Mouse (Mus musculus) heart, embryonic 15.5 days (tissue): ENCODE data around the gene Abcg8. TPM values are rescaled to one million over a fixed set of nuclear protein-coding genes. Genes with fewer than 3 reads are reported as not detected.

Experiments
- ATAC-seq: fragments of 200-750 bp; cut with Nextera tagmentation; replicated peaks from 2 replicates; pipeline ENCODE4 v1.8.0; 2017; ENCODE audit warnings: low read depth, moderate TSS enrichment; ENCODE audit not compliant: insufficient number of reproducible peaks, insufficient read depth, low FRiP score
- H3K27ac ChIP-seq: fragments of 300-500 bp; sonication (generic); 2 replicates; pipeline ENCODE4 v1.5.1; 2015; ENCODE audit warnings: mild to moderate bottlenecking, inconsistent platforms
- H3K27me3 ChIP-seq: fragments of 300-500 bp; sonication (generic); 2 replicates; pipeline ENCODE4 v1.6.1; 2015; ENCODE audit warnings: inconsistent platforms
- H3K36me3 ChIP-seq: fragments of 300-500 bp; sonication (generic); 2 replicates; pipeline ENCODE4 v1.6.1; 2015; ENCODE audit warnings: mild to moderate bottlenecking, inconsistent platforms
- H3K4me1 ChIP-seq: fragments of 300-500 bp; sonication (generic); replicated peaks from 2 replicates; pipeline ENCODE4 v1.6.1; 2015; ENCODE audit warnings: inconsistent platforms
- H3K4me2 ChIP-seq: fragments of 300-500 bp; sonication (generic); 2 replicates; pipeline ENCODE4 v1.6.1; 2015; ENCODE audit warnings: inconsistent platforms, mild to moderate bottlenecking, moderate library complexity
- H3K4me3 ChIP-seq: fragments of 300-500 bp; sonication (generic); 2 replicates; pipeline ENCODE4 v1.5.1; 2015; ENCODE audit warnings: mild to moderate bottlenecking, inconsistent platforms
- H3K9ac ChIP-seq: fragments of 300-500 bp; sonication (generic); 2 replicates; pipeline ENCODE4 v1.6.1; 2015; ENCODE audit warnings: mild to moderate bottlenecking, inconsistent platforms
- H3K9me3 ChIP-seq: fragments of 300-500 bp; sonication (generic); replicated peaks from 2 replicates; pipeline ENCODE4 v1.6.1; 2016; ENCODE audit warnings: inconsistent platforms
- WGBS: fragments of 180-500 bp; shearing (Covaris S2); methylation state at CpG from one replicate; pipeline ENCODE4 v1.1.7; 2015; ENCODE audit warnings: mixed read lengths; 5-methylcytosine and 5-hydroxymethylcytosine counted together
- polyA plus RNA-seq: library from polyadenylated mRNA; unstranded; fragments of >200 nt; fragmentation: Nextera tagmentation; extraction: Ambion mirVana; gene quantifications from 2 replicates; pipeline ENCODE4 v1.2.1, GENCODE M21; 2015

The Abcg8 gene
- polyA plus RNA-seq, 1 experiment from 2014 or later = not detected

- Histone ChIP-seq H3K27me3 (no peaks in the 10 kb centered on the region; the same call in 1 of the 2 replicates), H3K9me3 (no peaks in the 10 kb centered on the region), H3K36me3 (no peaks in the 10 kb centered on the region), H3K27ac (no peak overlapping the region), H3K4me3 (no peak overlapping the region), H3K9ac (no peak overlapping the region), H3K4me2 (no peak overlapping the region), H3K4me1 (no peaks in the 10 kb centered on the region)
- WGBS = 38% methylated on average over 6 of the region's 6 CpGs
- no peak for ATAC-seq
Observed at GRCm38 (mm10) chr17:84684284-84684683, 8.2 kb downstream of the Abcg8 start.

DNA sequence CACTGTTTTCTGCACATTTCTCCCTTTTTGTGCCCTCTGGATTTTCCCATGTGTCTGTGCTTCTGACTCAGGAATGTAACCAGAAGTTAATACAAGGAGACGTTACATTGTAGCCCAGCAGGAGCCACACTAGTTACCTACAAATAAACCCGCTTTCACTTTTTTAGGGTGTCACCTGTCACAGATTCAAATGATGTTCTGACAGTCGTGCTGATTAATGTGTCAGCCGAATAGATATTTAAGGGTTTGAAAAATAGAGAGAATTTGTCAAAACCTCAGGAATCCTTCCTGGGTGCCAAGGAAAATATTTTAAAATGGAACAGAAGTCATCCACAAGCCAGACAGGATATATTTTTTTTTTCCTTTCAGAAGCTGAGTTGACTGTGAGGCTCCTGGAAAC is 9.2 kb downstream of the Abcg8 start:
- ATAC-seq = no peak
- peaks cover 2% of the 10 kb centered on the region for H3K27me3 ChIP-seq
- no peaks in the 10 kb centered on the region for H3K4me1 ChIP-seq
- H3K4me2 ChIP-seq = no peak overlapping the region
- no peak overlapping the region for H3K27ac ChIP-seq
- WGBS = 65% methylated on average over 4 of the region's 4 CpGs
- H3K4me3 ChIP-seq = no peak overlapping the region
- H3K36me3 ChIP-seq = no peaks in the 10 kb centered on the region
- H3K9ac ChIP-seq = no peak overlapping the region
- no peaks in the 10 kb centered on the region for H3K9me3 ChIP-seq

- H3K9me3 ChIP-seq = no peaks in the 10 kb centered on the region
- H3K27me3 ChIP-seq = peaks cover 13% of the 10 kb centered on the region
- H3K4me3 ChIP-seq = no peak overlapping the region
- no peaks in the 10 kb centered on the region for H3K36me3 ChIP-seq
- WGBS = 77% methylated on average over 5 of the region's 5 CpGs
- 0 out of 2 replicates have a peak, but pooled peaks cover 3% of the 10 kb centered on the region for H3K4me1 ChIP-seq
- ATAC-seq = no peak
- H3K4me2 ChIP-seq = no peak overlapping the region
- no peak overlapping the region for H3K9ac ChIP-seq
- no peak overlapping the region for H3K27ac ChIP-seq
Observed at GRCm38 (mm10) chr17:84687994-84688393, 11.9 kb downstream of the Abcg8 start.

GRCm38 (mm10) chr17:84688834-84689233 is 12.7 kb downstream of the Abcg8 start:
- ATAC-seq = no peak
- Histone ChIP-seq H3K27ac (no peak overlapping the region), H3K36me3 (no peaks in the 10 kb centered on the region), H3K4me3 (no peak overlapping the region), H3K9me3 (no peaks in the 10 kb centered on the region), H3K9ac (no peak overlapping the region), H3K4me2 (no peak overlapping the region), H3K4me1 (0 out of 2 replicates have a peak, but pooled peaks cover 3% of the 10 kb centered on the region), H3K27me3 (peaks cover 18% of the 10 kb centered on the region)
- 78% methylated on average over 11 of the region's 11 CpGs for WGBS

GRCm38 (mm10) chr17:84689316-84689715 is 13.2 kb downstream of the Abcg8 start:
- 76% methylated on average over 5 of the region's 5 CpGs for WGBS
- no peak for ATAC-seq

DNA sequence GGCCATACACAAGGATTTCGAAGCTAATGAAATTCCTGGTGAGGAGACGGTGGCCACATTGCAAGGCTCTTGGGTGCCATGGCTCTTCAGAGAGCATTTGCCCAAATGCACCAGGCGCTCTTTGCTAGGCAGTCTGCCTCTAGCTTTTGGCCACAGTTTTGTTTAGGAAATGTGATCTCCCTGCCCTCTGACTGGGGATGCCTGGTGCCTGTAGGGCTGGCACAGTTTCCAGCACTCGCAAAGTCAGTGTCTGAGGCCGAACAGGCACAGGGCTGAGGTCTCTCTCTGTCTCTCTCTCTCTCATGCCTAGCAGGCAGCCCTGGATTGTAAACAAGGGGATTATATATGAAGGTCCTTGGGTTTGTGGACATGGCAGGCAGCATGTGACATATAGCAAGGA is 14.0 kb downstream of the Abcg8 start:
- ATAC-seq = no peak

More at GRCm38 (mm10) chr17:84689316-84689715, 13.2 kb downstream of the Abcg8 start:
- H3K36me3 ChIP-seq = no peaks in the 10 kb centered on the region
- H3K4me1 ChIP-seq = 0 out of 2 replicates have a peak, but pooled peaks cover 3% of the 10 kb centered on the region
- no peak overlapping the region for H3K9ac ChIP-seq
- no peak overlapping the region for H3K4me3 ChIP-seq
- H3K27me3 ChIP-seq = peaks cover 20% of the 10 kb centered on the region
- H3K9me3 ChIP-seq = no peaks in the 10 kb centered on the region
- no peak overlapping the region for H3K27ac ChIP-seq
- no peak overlapping the region for H3K4me2 ChIP-seq

GRCm38 (mm10) chr17:84693741-84694140 is 17.6 kb downstream of the Abcg8 start:
- no peaks in the 10 kb centered on the region for H3K9me3 ChIP-seq
- H3K4me2 ChIP-seq = no peak overlapping the region
- WGBS = 75% methylated on average over 2 of the region's 2 CpGs
- H3K36me3 ChIP-seq = no peaks in the 10 kb centered on the region
- H3K9ac ChIP-seq = no peak overlapping the region
- peaks cover 42% of the 10 kb centered on the region for H3K27me3 ChIP-seq
- H3K4me1 ChIP-seq = 0 out of 2 replicates have a peak, but pooled peaks cover 3% of the 10 kb centered on the region
- no peak overlapping the region for H3K27ac ChIP-seq
- no peak overlapping the region for H3K4me3 ChIP-seq
- no peak for ATAC-seq

More for the DNA sequence above, 14.0 kb downstream of the Abcg8 start:
- Histone ChIP-seq H3K4me2 (no peak overlapping the region), H3K9ac (no peak overlapping the region), H3K9me3 (no peaks in the 10 kb centered on the region), H3K4me3 (no peak overlapping the region), H3K27ac (no peak overlapping the region), H3K27me3 (peaks cover 20% of the 10 kb centered on the region), H3K36me3 (no peaks in the 10 kb centered on the region), H3K4me1 (0 out of 2 replicates have a peak, but pooled peaks cover 3% of the 10 kb centered on the region)
- 71% methylated on average over 5 of the region's 5 CpGs for WGBS

GRCm38 (mm10) chr17:84696537-84696936 is 20.4 kb downstream of the Abcg8 start:
- Histone ChIP-seq H3K4me1 (0 out of 2 replicates have a peak, but pooled peaks cover 3% of the 10 kb centered on the region), H3K27me3 (peaks cover 33% of the 10 kb centered on the region)
- WGBS = 67% methylated on average over 6 of the region's 6 CpGs

DNA sequence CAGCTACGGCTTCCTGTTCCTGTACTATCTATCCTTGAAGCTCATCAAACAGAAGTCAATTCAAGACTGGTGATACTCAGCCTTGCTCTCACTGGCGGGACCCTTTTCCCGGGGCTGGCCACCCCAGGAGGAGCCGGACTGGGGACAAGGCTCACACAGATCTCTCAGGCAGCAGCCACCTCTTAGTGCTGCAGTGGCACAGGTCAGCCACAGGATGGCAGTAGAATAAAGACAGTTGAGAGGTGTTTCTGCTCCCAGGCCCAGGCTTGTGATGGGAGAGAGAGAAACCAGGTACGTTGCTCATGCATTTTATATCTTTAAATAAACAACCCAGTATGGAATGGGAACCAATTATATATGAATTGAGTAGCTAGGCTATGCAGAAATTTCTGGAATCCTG is 22.6 kb downstream of the Abcg8 start:
- H3K36me3 ChIP-seq = no peaks in the 10 kb centered on the region
- WGBS = 27% methylated on average over 5 of the region's 5 CpGs
- no peaks in the 10 kb centered on the region for H3K4me1 ChIP-seq
- H3K27me3 ChIP-seq = peaks cover 24% of the 10 kb centered on the region
- no peak overlapping the region for H3K4me3 ChIP-seq
- H3K9ac ChIP-seq = no peak overlapping the region
- no peak overlapping the region for H3K4me2 ChIP-seq
- no peaks in the 10 kb centered on the region for H3K9me3 ChIP-seq
- no peak overlapping the region for H3K27ac ChIP-seq
- no peak for ATAC-seq

More at GRCm38 (mm10) chr17:84696537-84696936, 20.4 kb downstream of the Abcg8 start:
- no peaks in the 10 kb centered on the region for H3K9me3 ChIP-seq
- no peak overlapping the region for H3K9ac ChIP-seq
- no peak for ATAC-seq
- no peak overlapping the region for H3K4me2 ChIP-seq
- H3K36me3 ChIP-seq = no peaks in the 10 kb centered on the region
- H3K4me3 ChIP-seq = no peak overlapping the region
- H3K27ac ChIP-seq = no peak overlapping the region

DNA sequence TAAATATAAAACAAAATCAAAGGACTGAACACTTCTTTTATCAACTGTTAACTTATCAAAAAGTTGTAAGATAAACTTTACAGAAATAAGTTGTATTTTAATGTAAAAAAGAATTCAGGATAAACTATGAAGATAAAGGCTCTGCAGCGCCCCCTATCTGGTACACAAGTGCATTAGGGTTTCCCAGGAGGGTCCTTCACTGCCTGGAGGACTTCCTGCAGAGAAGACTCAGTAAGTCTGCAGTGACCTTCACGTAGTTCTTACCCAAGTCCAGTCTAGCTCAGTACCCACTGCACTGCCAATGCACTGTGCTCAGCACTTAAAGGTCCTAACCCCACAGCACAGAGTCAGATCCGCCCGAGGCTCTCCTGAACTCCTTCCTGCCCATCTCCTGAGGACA is 31.3 kb downstream of the Abcg8 start:
- Histone ChIP-seq H3K4me2 (no peak overlapping the region), H3K4me1 (no peaks in the 10 kb centered on the region), H3K9me3 (no peaks in the 10 kb centered on the region), H3K4me3 (no peak overlapping the region), H3K36me3 (peaks cover 36% of the 10 kb centered on the region), H3K9ac (no peak overlapping the region), H3K27ac (no peak overlapping the region), H3K27me3 (no peaks in the 10 kb centered on the region)
- no peak for ATAC-seq
- 65% methylated on average over 4 of the region's 4 CpGs for WGBS

DNA sequence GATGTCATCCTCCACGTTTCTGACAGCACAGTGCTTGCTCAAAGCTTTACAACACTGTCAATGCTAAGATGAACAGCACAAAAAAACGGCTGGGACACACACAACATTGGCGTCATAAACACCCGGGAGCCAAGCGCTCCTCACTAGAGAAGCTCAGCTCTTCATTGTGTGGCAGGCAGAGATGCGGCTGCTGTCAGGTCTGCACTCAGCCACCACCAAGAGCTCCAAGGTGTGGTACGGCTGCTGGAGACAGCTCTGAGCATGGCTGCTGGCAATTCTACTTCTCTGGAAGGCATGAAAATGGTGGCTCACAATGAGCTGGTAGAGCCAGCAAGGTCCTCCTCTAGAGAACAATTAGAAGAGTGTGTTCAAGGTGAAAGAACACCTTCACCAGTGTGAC is 32.7 kb downstream of the Abcg8 start:
- no peak for ATAC-seq
- no peak overlapping the region for H3K4me3 ChIP-seq
- no peak overlapping the region for H3K27ac ChIP-seq
- no peaks in the 10 kb centered on the region for H3K9me3 ChIP-seq
- WGBS = 83% methylated on average over 7 of the region's 7 CpGs
- H3K4me2 ChIP-seq = no peak overlapping the region
- no peak overlapping the region for H3K9ac ChIP-seq
- no peaks in the 10 kb centered on the region for H3K27me3 ChIP-seq
- no peaks in the 10 kb centered on the region for H3K4me1 ChIP-seq
- H3K36me3 ChIP-seq = peaks cover 40% of the 10 kb centered on the region

DNA sequence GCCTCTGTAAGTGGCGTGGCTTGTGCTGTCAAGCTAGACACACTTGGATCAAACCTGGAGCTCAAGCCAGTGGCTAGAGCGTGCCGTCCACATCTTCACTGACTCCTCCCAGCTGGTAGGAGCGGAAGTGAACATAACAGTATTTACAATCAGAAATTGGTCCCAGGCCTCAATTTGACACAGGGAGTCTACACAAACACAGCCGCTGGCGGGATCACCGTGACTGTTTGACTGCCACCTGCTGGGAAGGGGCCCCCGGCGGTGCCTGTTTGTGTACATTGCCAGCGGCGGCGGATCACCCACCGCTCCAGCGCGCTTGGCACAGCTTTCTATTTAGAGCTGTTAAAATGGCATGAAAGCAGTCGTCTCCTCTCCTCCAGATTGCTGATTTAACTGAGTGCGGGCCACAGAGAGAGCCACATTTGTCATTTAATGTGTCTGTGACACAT is 33.3 kb downstream of the Abcg8 start:
- H3K27ac ChIP-seq = no peak overlapping the region
- no peaks in the 10 kb centered on the region for H3K4me1 ChIP-seq
- no peaks in the 10 kb centered on the region for H3K9me3 ChIP-seq
- H3K27me3 ChIP-seq = no peaks in the 10 kb centered on the region
- WGBS = 73% methylated on average over 17 of the region's 17 CpGs
- H3K4me3 ChIP-seq = no peak overlapping the region
- no peak overlapping the region for H3K9ac ChIP-seq
- ATAC-seq = no peak
- H3K4me2 ChIP-seq = no peak overlapping the region
- peaks cover 40% of the 10 kb centered on the region for H3K36me3 ChIP-seq
